Mouse (Mus musculus): ENCODE results near the gene Pten. TPM values are rescaled to one million over a fixed set of nuclear protein-coding genes. Genes with fewer than 3 reads are reported as not detected.
A peak's percentile ranks its signal among the peaks of the same experiment; 100 is the strongest.

Gene Pten
- polyA plus RNA-seq, 1 experiment from 2014 or later: 9.6 TPM

DNA sequence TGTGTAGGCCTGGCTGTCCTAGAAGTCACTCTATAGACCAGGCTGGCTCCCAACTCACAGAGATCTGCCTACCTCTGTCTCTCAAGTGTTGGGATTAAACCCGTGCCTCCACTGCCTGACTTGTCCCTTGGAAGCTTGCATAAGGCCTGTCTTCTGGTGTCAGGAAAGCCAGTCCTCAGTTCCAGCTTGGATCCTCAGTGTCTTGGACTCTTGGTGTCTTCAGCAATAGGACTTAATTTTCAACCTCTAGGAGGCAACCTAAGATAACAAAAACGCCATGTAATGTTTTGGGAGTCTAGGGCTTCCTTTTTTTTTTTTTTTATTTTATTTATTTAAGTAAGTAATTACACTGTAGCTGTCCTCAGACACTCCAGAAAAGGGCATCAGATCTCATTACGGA is 39.7 kb upstream of the Pten start:
- Histone ChIP-seq H3K36me3 (ENCODE audit: control insufficient read depth, insufficient read depth, low read length) (no peaks in the 10 kb centered on the region), H3K9ac (ENCODE audit: low read depth, low read length) (no peak overlapping the region), H3K27ac (ENCODE audit: low read depth, low read length) (no peak overlapping the region), H3K4me2 (no peak overlapping the region), H3K9me3 (replicated peaks; ENCODE audit: control insufficient read depth, low read length) (no peaks in the 10 kb centered on the region), H3K4me3 (ENCODE audit: low read depth, low read length) (no peak overlapping the region), H3K27me3 (ENCODE audit: control insufficient read depth, insufficient read depth, low read length) (no peaks in the 10 kb centered on the region), H3K4me1 (ENCODE audit: control insufficient read depth, insufficient read depth, low read length) (no peaks in the 10 kb centered on the region)
- 50% methylated on average over 3 of the region's 3 CpGs for WGBS (ENCODE audit: insufficient replicate concordance)
- ATAC-seq (replicated peaks; ENCODE audit: insufficient number of reproducible peaks, low FRiP score, low TSS enrichment): no peak

DNA sequence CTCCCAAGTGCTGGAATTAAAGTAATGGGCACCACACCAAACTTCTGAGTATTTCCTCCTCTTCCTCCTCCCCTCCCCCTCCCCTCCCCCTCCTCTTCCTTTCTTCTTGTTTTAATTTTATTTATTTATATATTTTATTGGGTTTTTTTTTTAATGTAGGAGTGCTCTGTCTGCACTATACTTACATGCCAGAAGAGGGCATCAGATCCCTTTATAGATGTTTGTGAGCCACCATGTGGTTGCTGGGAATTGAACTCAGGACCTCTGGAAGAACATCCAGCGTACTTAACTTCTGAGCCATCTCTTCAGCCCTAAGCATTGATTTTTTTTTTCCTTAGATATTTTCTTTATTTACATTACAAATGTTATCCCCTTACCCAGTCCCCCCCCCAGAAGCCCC is 37.0 kb upstream of the Pten start:
- no peaks in the 10 kb centered on the region for H3K9me3 ChIP-seq (replicated peaks; ENCODE audit: control insufficient read depth, low read length)
- no peak overlapping the region for H3K4me2 ChIP-seq
- 90% methylated on average over 1 of the region's 1 CpGs for WGBS (ENCODE audit: insufficient replicate concordance)
- H3K27ac ChIP-seq (ENCODE audit: low read depth, low read length): no peak overlapping the region
- no peak for ATAC-seq (replicated peaks; ENCODE audit: insufficient number of reproducible peaks, low FRiP score, low TSS enrichment)
- no peaks in the 10 kb centered on the region for H3K36me3 ChIP-seq (ENCODE audit: control insufficient read depth, insufficient read depth, low read length)
- H3K4me1 ChIP-seq (ENCODE audit: control insufficient read depth, insufficient read depth, low read length): no peaks in the 10 kb centered on the region
- no peak overlapping the region for H3K9ac ChIP-seq (ENCODE audit: low read depth, low read length)
- H3K4me3 ChIP-seq (ENCODE audit: low read depth, low read length): no peak overlapping the region
- H3K27me3 ChIP-seq (ENCODE audit: control insufficient read depth, insufficient read depth, low read length): no peaks in the 10 kb centered on the region

DNA sequence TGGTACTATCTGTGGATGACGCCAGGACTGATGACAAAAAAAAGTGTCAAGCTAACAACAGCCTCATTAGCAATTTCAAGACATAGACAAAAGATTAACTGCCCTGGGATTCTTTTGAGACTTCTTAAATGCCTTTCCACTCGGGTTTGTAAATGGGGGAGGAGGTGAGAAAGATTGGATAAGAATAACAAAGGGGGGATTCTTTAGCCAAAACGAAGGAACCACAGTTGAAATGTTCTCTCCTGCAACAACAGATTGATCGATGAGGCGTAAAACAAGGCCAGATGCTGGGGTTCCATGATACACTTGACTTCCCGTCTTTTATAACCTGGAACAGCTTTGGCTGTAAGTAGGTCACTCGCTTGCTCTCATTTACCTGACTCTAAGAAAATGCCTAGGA is 33.5 kb upstream of the Pten start:
- Histone ChIP-seq H3K27me3 (ENCODE audit: control insufficient read depth, insufficient read depth, low read length) (peaks cover 12% of the 10 kb centered on the region; the same call in 1 of the 2 replicates), H3K36me3 (ENCODE audit: control insufficient read depth, insufficient read depth, low read length) (no peaks in the 10 kb centered on the region), H3K4me2 (no peak overlapping the region), H3K9me3 (replicated peaks; ENCODE audit: control insufficient read depth, low read length) (no peaks in the 10 kb centered on the region), H3K9ac (ENCODE audit: low read depth, low read length) (no peak overlapping the region), H3K4me1 (ENCODE audit: control insufficient read depth, insufficient read depth, low read length) (0 out of 2 replicates have a peak, but pooled peaks cover 3% of the 10 kb centered on the region), H3K27ac (ENCODE audit: low read depth, low read length) (no peak overlapping the region), H3K4me3 (ENCODE audit: low read depth, low read length) (no peak overlapping the region)
- WGBS (ENCODE audit: insufficient replicate concordance): 41% methylated on average over 7 of the region's 7 CpGs
- ATAC-seq (replicated peaks; ENCODE audit: insufficient number of reproducible peaks, low FRiP score, low TSS enrichment): no peak

DNA sequence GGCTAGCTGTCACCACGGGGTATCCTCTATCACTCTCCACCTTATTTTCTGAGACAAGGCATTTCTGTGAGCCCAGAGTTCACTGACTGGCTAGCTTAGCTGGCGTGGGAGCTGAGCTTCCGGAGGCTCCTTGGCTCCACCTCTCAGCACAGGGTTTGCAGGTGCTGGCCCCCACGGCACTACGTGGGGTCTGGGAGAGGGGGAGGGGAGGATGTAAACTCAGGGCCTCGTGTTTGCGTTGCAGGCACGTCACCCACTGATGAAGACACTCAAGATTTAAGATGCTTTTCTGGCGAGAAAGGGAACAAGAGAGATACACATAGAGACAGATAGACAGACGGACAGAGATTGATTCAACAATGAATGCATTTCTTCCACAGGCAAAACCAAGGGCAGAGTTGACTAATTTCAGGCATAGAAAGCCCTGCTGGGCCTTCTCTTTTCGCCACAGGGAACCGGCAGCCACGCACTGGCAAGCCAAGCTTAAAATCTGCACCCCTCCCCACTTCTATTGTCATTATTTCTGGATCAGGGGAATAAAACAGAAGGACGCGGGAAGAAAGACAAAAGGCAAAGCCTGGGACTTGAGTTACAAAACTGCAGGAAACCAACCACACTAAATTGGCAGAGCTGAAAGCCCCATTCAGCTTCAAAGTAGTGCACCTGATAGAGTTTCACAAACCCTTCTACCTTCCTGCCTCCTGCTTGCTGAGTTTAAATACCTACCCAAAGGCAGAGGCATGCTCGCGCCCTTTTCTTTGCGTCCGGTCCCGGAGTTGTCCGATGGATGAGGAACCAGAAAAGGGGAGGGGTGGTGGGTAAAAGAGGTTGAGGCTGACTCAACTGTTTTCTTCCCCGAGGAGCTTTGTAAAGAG is 30.6 kb upstream of the Pten start:
- Histone ChIP-seq H3K4me1 (ENCODE audit: control insufficient read depth, insufficient read depth, low read length) (0 out of 2 replicates have a peak, but pooled peaks cover 3% of the 10 kb centered on the region), H3K4me2 (peak overlapping the region; percentile 50), H3K36me3 (ENCODE audit: control insufficient read depth, insufficient read depth, low read length) (no peaks in the 10 kb centered on the region), H3K4me3 (ENCODE audit: low read depth, low read length) (peak overlapping the region; percentile 13; the same call in 1 of the 2 replicates), H3K27ac (ENCODE audit: low read depth, low read length) (no peak overlapping the region), H3K9ac (ENCODE audit: low read depth, low read length) (no peak overlapping the region), H3K27me3 (ENCODE audit: control insufficient read depth, insufficient read depth, low read length) (peaks cover 14% of the 10 kb centered on the region; the same call in 1 of the 2 replicates), H3K9me3 (replicated peaks; ENCODE audit: control insufficient read depth, low read length) (no peaks in the 10 kb centered on the region)
- ATAC-seq (replicated peaks; ENCODE audit: insufficient number of reproducible peaks, low FRiP score, low TSS enrichment): no peak
- WGBS (ENCODE audit: insufficient replicate concordance): 4% methylated on average over 22 of the region's 22 CpGs

DNA sequence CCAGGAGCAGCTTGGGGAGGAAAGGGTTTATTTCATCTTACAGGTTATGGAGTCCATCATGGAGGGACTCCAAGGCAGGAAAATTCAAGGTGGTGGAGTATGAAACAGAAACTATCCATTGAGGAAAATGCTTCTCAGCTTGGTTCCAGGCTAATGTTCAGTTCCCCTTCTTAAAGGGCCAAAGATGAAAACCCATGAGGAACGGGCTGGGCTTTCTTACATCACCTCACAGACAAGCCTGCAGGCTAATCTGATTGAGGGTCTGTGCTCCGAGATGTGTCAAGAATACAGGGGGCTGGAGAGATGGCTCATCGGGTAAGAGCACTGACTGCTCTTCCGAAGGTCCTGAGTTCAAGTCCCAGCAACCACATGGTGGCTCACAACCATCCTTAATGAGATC is 27.5 kb upstream of the Pten start:
- Histone ChIP-seq H3K9me3 (replicated peaks; ENCODE audit: control insufficient read depth, low read length) (no peaks in the 10 kb centered on the region), H3K9ac (ENCODE audit: low read depth, low read length) (no peak overlapping the region), H3K4me2 (no peak overlapping the region), H3K27me3 (ENCODE audit: control insufficient read depth, insufficient read depth, low read length) (peaks cover 14% of the 10 kb centered on the region; the same call in 1 of the 2 replicates), H3K36me3 (ENCODE audit: control insufficient read depth, insufficient read depth, low read length) (no peaks in the 10 kb centered on the region), H3K4me1 (ENCODE audit: control insufficient read depth, insufficient read depth, low read length) (0 out of 2 replicates have a peak, but pooled peaks cover 3% of the 10 kb centered on the region), H3K27ac (ENCODE audit: low read depth, low read length) (no peak overlapping the region), H3K4me3 (ENCODE audit: low read depth, low read length) (no peak overlapping the region)
- no peak for ATAC-seq (replicated peaks; ENCODE audit: insufficient number of reproducible peaks, low FRiP score, low TSS enrichment)
- 81% methylated on average over 4 of the region's 4 CpGs for WGBS (ENCODE audit: insufficient replicate concordance)

DNA sequence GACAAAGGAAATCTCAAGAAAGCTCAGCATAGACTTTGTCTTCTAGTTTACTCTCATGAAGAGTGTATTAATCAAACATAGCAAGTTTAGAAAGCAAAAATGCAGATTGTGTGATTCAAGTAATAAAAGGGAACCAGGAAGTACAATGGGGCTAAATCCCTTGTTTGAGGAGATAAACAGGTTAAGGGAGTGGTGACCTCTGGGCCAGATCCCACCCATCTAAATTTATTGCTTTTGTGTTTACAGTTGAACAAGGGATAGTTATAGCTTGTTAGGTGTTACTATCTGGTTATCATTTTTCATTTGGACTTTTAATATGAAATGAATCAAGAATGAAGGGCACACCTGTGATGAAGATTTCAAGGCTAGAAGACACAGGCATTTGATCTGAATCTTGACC is 24.4 kb upstream of the Pten start:
- H3K36me3 ChIP-seq (ENCODE audit: control insufficient read depth, insufficient read depth, low read length): no peaks in the 10 kb centered on the region
- H3K9me3 ChIP-seq (replicated peaks; ENCODE audit: control insufficient read depth, low read length): no peaks in the 10 kb centered on the region
- H3K9ac ChIP-seq (ENCODE audit: low read depth, low read length): no peak overlapping the region
- no peaks in the 10 kb centered on the region for H3K4me1 ChIP-seq (ENCODE audit: control insufficient read depth, insufficient read depth, low read length)
- H3K4me3 ChIP-seq (ENCODE audit: low read depth, low read length): no peak overlapping the region
- no peak overlapping the region for H3K4me2 ChIP-seq
- no peak overlapping the region for H3K27ac ChIP-seq (ENCODE audit: low read depth, low read length)
- no peak for ATAC-seq (replicated peaks; ENCODE audit: insufficient number of reproducible peaks, low FRiP score, low TSS enrichment)
- H3K27me3 ChIP-seq (ENCODE audit: control insufficient read depth, insufficient read depth, low read length): 0 out of 2 replicates have a peak, but pooled peaks cover 6% of the 10 kb centered on the region

DNA sequence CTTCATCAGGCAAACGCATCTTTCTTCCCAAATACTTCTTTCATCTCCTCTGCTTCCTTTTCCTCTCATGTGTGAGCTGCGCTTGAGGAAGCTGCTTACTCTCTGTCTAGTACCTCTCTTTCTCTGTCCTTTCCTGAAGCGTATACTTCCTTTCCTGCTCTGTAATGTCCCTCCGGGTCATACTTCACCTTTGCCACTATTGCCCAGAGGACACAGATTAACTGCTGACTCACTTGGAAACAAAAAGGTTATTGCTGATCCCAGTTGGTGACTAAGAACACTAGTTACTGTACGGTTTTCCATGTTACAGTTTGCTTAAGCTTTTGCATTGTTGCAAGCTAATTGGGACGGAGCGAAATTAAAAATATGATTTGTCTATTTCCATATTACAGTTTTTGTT is 19.5 kb upstream of the Pten start:
- Histone ChIP-seq H3K9me3 (replicated peaks; ENCODE audit: control insufficient read depth, low read length) (no peaks in the 10 kb centered on the region), H3K9ac (ENCODE audit: low read depth, low read length) (no peak overlapping the region), H3K4me2 (no peak overlapping the region), H3K27me3 (ENCODE audit: control insufficient read depth, insufficient read depth, low read length) (no peaks in the 10 kb centered on the region), H3K4me1 (ENCODE audit: control insufficient read depth, insufficient read depth, low read length) (no peaks in the 10 kb centered on the region), H3K4me3 (ENCODE audit: low read depth, low read length) (no peak overlapping the region), H3K36me3 (ENCODE audit: control insufficient read depth, insufficient read depth, low read length) (no peaks in the 10 kb centered on the region), H3K27ac (ENCODE audit: low read depth, low read length) (no peak overlapping the region)
- 77% methylated on average over 7 of the region's 7 CpGs for WGBS (ENCODE audit: insufficient replicate concordance)
- no peak for ATAC-seq (replicated peaks; ENCODE audit: insufficient number of reproducible peaks, low FRiP score, low TSS enrichment)

DNA sequence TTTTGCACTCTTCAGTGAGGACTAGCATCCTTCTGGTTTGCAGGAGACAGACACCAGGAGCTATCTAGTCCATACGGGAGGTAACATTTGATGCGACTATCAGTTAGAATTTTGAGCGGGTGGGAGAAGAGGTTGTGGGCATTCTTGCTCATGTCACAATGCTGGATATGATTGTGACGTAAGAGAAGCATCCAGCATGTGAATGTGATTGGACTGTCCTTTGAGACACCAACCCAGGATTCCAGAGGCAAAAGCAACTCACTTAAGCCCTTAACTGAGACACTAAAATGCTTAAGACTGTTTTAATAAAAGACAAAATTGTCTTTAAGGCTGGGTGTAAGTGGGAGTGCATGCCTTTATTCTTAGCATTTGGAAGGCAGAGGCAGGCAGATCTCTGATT is 17.6 kb upstream of the Pten start, which contains the start of gene Atad1:
Atad1 (minus strand) TSS at position 101 of the 400 bp plus-strand sequence.
- 78% methylated on average over 4 of the region's 4 CpGs for WGBS (ENCODE audit: insufficient replicate concordance)
- Histone ChIP-seq H3K4me1 (ENCODE audit: control insufficient read depth, insufficient read depth, low read length) (no peaks in the 10 kb centered on the region), H3K27ac (ENCODE audit: low read depth, low read length) (no peak within 1 kb of the TSS), H3K4me3 (ENCODE audit: low read depth, low read length) (no peak within 1 kb of the TSS), H3K27me3 (ENCODE audit: control insufficient read depth, insufficient read depth, low read length) (no peaks in the 10 kb centered on the region), H3K36me3 (ENCODE audit: control insufficient read depth, insufficient read depth, low read length) (no peaks in the 10 kb centered on the region), H3K9me3 (replicated peaks; ENCODE audit: control insufficient read depth, low read length) (no peaks in the 10 kb centered on the region), H3K9ac (ENCODE audit: low read depth, low read length) (no peak within 1 kb of the TSS), H3K4me2 (no peak within 1 kb of the TSS)
- no peak for ATAC-seq (replicated peaks; ENCODE audit: insufficient number of reproducible peaks, low FRiP score, low TSS enrichment)
